Comparison of ENCODE assay signal across 7 mouse cellular contexts in the genomic region with DNA sequence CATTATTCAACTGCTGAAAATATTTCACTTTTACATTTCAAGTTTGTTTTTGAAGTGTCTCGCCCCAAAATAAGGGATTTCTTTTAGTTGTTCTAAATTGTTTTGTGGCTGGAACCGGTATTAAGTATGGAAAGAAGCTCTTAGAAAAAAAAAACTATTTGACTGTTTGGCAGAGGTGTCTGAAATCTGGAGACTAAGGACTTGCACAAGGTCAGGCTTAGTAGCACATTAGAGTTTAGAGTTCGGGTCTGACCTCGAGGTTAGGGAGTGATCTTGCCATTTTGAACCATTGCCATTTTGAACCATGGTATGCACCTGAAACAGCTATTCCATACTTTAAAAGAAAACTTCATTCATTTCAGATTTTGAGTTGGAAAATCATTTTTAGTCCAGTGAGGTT. TPM values are rescaled to one million over a fixed set of nuclear protein-coding genes. Genes with fewer than 3 reads are reported as not detected.
A peak's percentile ranks its signal among the peaks of the same experiment; 100 is the strongest.
DNase-seq lines count a peak whose midpoint lies in the region; ATAC-seq lines count a peak whose summit lies in the region.

No protein-coding gene starts in this region.

- peaks cover 12% of the 10 kb centered on the region for H3K4me1 ChIP-seq in embryonic facial prominence, embryonic 13.5 days
- H3K4me1 ChIP-seq in intestine, embryonic 16.5 days (ENCODE audit: control insufficient read depth, insufficient read depth, low read length): no peaks in the 10 kb centered on the region
- H3K4me1 ChIP-seq in neural tube, embryonic 15.5 days: peaks cover 27% of the 10 kb centered on the region

- peak; percentile 32 for DNase-seq in thymus, postnatal 0 days (ENCODE audit: low spot score)
- no peak for DNase-seq in thymus, postnatal 14 days
- DNase-seq in cerebellum, adult 18-20 months: no peak
- DNase-seq in urinary bladder, postnatal 25 days (ENCODE audit: low spot score): no peak

- 0% methylated on average over 4 of the region's 4 CpGs for WGBS in embryonic facial prominence, embryonic 13.5 days
- under 1% methylated on average over 4 of the region's 4 CpGs for WGBS in intestine, embryonic 16.5 days
- under 1% methylated on average over 4 of the region's 4 CpGs for WGBS in neural tube, embryonic 15.5 days

- no peaks in the 10 kb centered on the region for H3K9me3 ChIP-seq in embryonic facial prominence, embryonic 13.5 days
- H3K9me3 ChIP-seq in intestine, embryonic 16.5 days (ENCODE audit: control insufficient read depth, low read length): no peaks in the 10 kb centered on the region
- no peaks in the 10 kb centered on the region for H3K9me3 ChIP-seq in neural tube, embryonic 15.5 days (replicated peaks)

- peaks cover 18% of the 10 kb centered on the region for H3K36me3 ChIP-seq in embryonic facial prominence, embryonic 13.5 days
- H3K36me3 ChIP-seq in intestine, embryonic 16.5 days (ENCODE audit: control insufficient read depth, insufficient read depth, low read length): peaks cover 6% of the 10 kb centered on the region; the same call in 1 of the 2 replicates
- peaks cover 12% of the 10 kb centered on the region for H3K36me3 ChIP-seq in neural tube, embryonic 15.5 days

- H3K27me3 ChIP-seq in embryonic facial prominence, embryonic 13.5 days: no peaks in the 10 kb centered on the region
- H3K27me3 ChIP-seq in intestine, embryonic 16.5 days (replicated peaks; ENCODE audit: control insufficient read depth, insufficient read depth, low read length): no peaks in the 10 kb centered on the region
- H3K27me3 ChIP-seq in neural tube, embryonic 15.5 days (replicated peaks): no peaks in the 10 kb centered on the region

- H3K4me3 ChIP-seq in embryonic facial prominence, embryonic 13.5 days: peak overlapping the region; percentile 94
- H3K4me3 ChIP-seq in intestine, embryonic 16.5 days (ENCODE audit: low read length): peak overlapping the region; percentile 57
- H3K4me3 ChIP-seq in neural tube, embryonic 15.5 days (replicated peaks): peak overlapping the region; percentile 97

- no peak for ATAC-seq in embryonic facial prominence, embryonic 13.5 days (ENCODE audit: insufficient number of reproducible peaks, insufficient read depth, low FRiP score, low TSS enrichment, low read depth)
- no peak for ATAC-seq in intestine, embryonic 16.5 days
- ATAC-seq in neural tube, embryonic 15.5 days (ENCODE audit: low FRiP score): no peak

- peak overlapping the region; percentile 72 for H3K4me2 ChIP-seq in embryonic facial prominence, embryonic 13.5 days
- H3K4me2 ChIP-seq in intestine, embryonic 16.5 days (ENCODE audit: low read depth, low read length): peak overlapping the region; percentile 67
- H3K4me2 ChIP-seq in neural tube, embryonic 15.5 days: peak overlapping the region; percentile 71

- H3K9ac ChIP-seq in embryonic facial prominence, embryonic 13.5 days: peak overlapping the region; percentile 74
- peak overlapping the region; percentile 63 for H3K9ac ChIP-seq in intestine, embryonic 16.5 days (ENCODE audit: low read depth, low read length)
- H3K9ac ChIP-seq in neural tube, embryonic 15.5 days (replicated peaks): peak overlapping the region; percentile 40

- 0 out of 2 replicates have a peak overlapping the region, but pooled peaks have one; percentile 22 for H3K27ac ChIP-seq in embryonic facial prominence, embryonic 13.5 days
- no peak overlapping the region; the same call in 1 of the 2 replicates for H3K27ac ChIP-seq in intestine, embryonic 16.5 days (ENCODE audit: low read length)
- no peak overlapping the region for H3K27ac ChIP-seq in neural tube, embryonic 15.5 days (replicated peaks)

RNA-seq across cellular contexts. Expression of a gene that starts 1.4 kb away (rescaled TPM):
- 82.6 and 94.9 TPM in 2 replicates for polyA plus RNA-seq in thymus, postnatal 0 days (2015; fragmentation: Nextera tagmentation; extraction: Ambion mirVana)
- 120 and 121 TPM in 2 replicates for polyA plus RNA-seq in embryonic facial prominence, embryonic 13.5 days (2015; fragmentation: Nextera tagmentation; extraction: Ambion mirVana)
- polyA plus RNA-seq in intestine, embryonic 16.5 days (2015; fragmentation: Nextera tagmentation; extraction: Ambion mirVana): 56.3 and 59.6 TPM in 2 replicates
- polyA plus RNA-seq in neural tube, embryonic 15.5 days (2015; fragmentation: Nextera tagmentation; extraction: Ambion mirVana): 149 and 174 TPM in 2 replicates
